Mouse (Mus musculus) embryonic facial prominence, embryonic 12.5 days (tissue): ENCODE data around the gene Josd2. TPM values are rescaled to one million over a fixed set of nuclear protein-coding genes. Genes with fewer than 3 reads are reported as not detected.

Source experiments
- ATAC-seq: fragments of 200-750 bp; cut with Nextera tagmentation; 2 replicates; pipeline ENCODE4 v1.8.0; 2017; ENCODE audit not compliant: insufficient number of reproducible peaks, insufficient read depth, low FRiP score, low TSS enrichment
- H3K27ac ChIP-seq: fragments of 300-500 bp; sonication (generic); 2 replicates; pipeline ENCODE4 v1.5.1; 2016; ENCODE audit warnings: mild to moderate bottlenecking
- H3K27me3 ChIP-seq: fragments of 300-500 bp; sonication (generic); 2 replicates; pipeline ENCODE4 v1.6.1; 2016; ENCODE audit warnings: mild to moderate bottlenecking, moderate library complexity
- H3K36me3 ChIP-seq: fragments of 300-500 bp; sonication (generic); 2 replicates; pipeline ENCODE4 v1.6.1; 2016; ENCODE audit warnings: mild to moderate bottlenecking
- H3K4me1 ChIP-seq: fragments of 300-500 bp; sonication (generic); 2 replicates; pipeline ENCODE4 v1.6.1; 2016
- H3K4me2 ChIP-seq: fragments of 300-500 bp; sonication (generic); replicated peaks from 2 replicates; pipeline ENCODE4 v1.6.1; 2016; ENCODE audit warnings: mild to moderate bottlenecking, moderate library complexity
- H3K4me3 ChIP-seq: fragments of 300-500 bp; sonication (generic); 2 replicates; pipeline ENCODE4 v1.5.1; 2016; ENCODE audit warnings: mild to moderate bottlenecking
- H3K9ac ChIP-seq: fragments of 300-500 bp; sonication (generic); 2 replicates; pipeline ENCODE4 v1.6.1; 2016; ENCODE audit warnings: mild to moderate bottlenecking, moderate library complexity
- H3K9me3 ChIP-seq: fragments of 300-500 bp; sonication (generic); 2 replicates; pipeline ENCODE4 v1.6.1; 2016; ENCODE audit warnings: mild to moderate bottlenecking, moderate library complexity
- WGBS: fragments of 180-500 bp; shearing (Covaris S2); methylation state at CpG from one replicate; pipeline ENCODE4 v1.1.7; 2016; 5-methylcytosine and 5-hydroxymethylcytosine counted together
- polyA plus RNA-seq: library from polyadenylated mRNA; unstranded; fragments of >200 nt; fragmentation: Nextera tagmentation; extraction: Ambion mirVana; gene quantifications from 2 replicates; pipeline ENCODE4 v1.2.1, GENCODE M21; 2016

Josd2 gene
- 80.4 and 85.6 TPM in 2 replicates for polyA plus RNA-seq

GRCm38 (mm10) chr7:44467811-44468411 is at the start of gene Josd2:
Gene Josd2, plus strand, starts transcription at chr7:44467980.
- H3K27ac ChIP-seq: peak within 1 kb of the TSS; percentile 61
- 0 out of 2 replicates have a peak, but pooled peaks cover 7% of the 10 kb centered on the region for H3K36me3 ChIP-seq
- peak; percentile 94 for ATAC-seq
- H3K4me1 ChIP-seq: peaks cover 11% of the 10 kb centered on the region
- H3K4me2 ChIP-seq: peak within 1 kb of the TSS; percentile 71
- peaks cover 16% of the 10 kb centered on the region for H3K27me3 ChIP-seq
- H3K4me3 ChIP-seq: peak within 1 kb of the TSS; percentile 64
- WGBS: under 1% methylated on average over 42 of the region's 42 CpGs
- H3K9me3 ChIP-seq: no peaks in the 10 kb centered on the region
- peak within 1 kb of the TSS; percentile 65 for H3K9ac ChIP-seq

- 5% methylated on average over 8 of the region's 8 CpGs for WGBS
- no peak for ATAC-seq
- Histone ChIP-seq H3K4me3 (peak overlapping the region; percentile 70), H3K36me3 (no peaks in the 10 kb centered on the region), H3K27ac (peak overlapping the region; percentile 46; the same call in 1 of the 2 replicates), H3K4me2 (peak overlapping the region; percentile 84), H3K9ac (peak overlapping the region; percentile 27; the same call in 1 of the 2 replicates), H3K9me3 (no peaks in the 10 kb centered on the region), H3K4me1 (peaks cover 25% of the 10 kb centered on the region), H3K27me3 (peaks cover 65% of the 10 kb centered on the region)
Observed at GRCm38 (mm10) chr7:44427666-44428065, 40.1 kb upstream of the Josd2 start.

- no peaks in the 10 kb centered on the region for H3K9me3 ChIP-seq
- ATAC-seq: no peak
- H3K4me2 ChIP-seq: peak overlapping the region; percentile 84
- H3K27me3 ChIP-seq: peaks cover 69% of the 10 kb centered on the region
- peak overlapping the region; percentile 46; the same call in 1 of the 2 replicates for H3K27ac ChIP-seq
- peak overlapping the region; percentile 75 for H3K9ac ChIP-seq
- H3K4me3 ChIP-seq: peak overlapping the region; percentile 70
- 2% methylated on average over 23 of the region's 38 CpGs for WGBS
- peaks cover 25% of the 10 kb centered on the region for H3K4me1 ChIP-seq
- H3K36me3 ChIP-seq: no peaks in the 10 kb centered on the region
Observed at GRCm38 (mm10) chr7:44428171-44428950, 39.4 kb upstream of the Josd2 start.

GRCm38 (mm10) chr7:44428968-44429521 is 38.7 kb upstream of the Josd2 start, which contains the start of gene Lrrc4b:
Gene Lrrc4b, plus strand, starts transcription at chr7:44429018.
- 1% methylated on average over 37 of the region's 69 CpGs for WGBS
- peaks cover 72% of the 10 kb centered on the region for H3K27me3 ChIP-seq
- H3K9me3 ChIP-seq: no peaks in the 10 kb centered on the region
- no peak for ATAC-seq
- H3K4me1 ChIP-seq: peaks cover 25% of the 10 kb centered on the region
- peak within 1 kb of the TSS; percentile 70 for H3K4me3 ChIP-seq
- H3K9ac ChIP-seq: peak within 1 kb of the TSS; percentile 75
- peak within 1 kb of the TSS; percentile 73; the same call in 1 of the 2 replicates for H3K27ac ChIP-seq
- H3K4me2 ChIP-seq: peak within 1 kb of the TSS; percentile 84
- no peaks in the 10 kb centered on the region for H3K36me3 ChIP-seq

GRCm38 (mm10) chr7:44429534-44430488 is 38.0 kb upstream of the Josd2 start:
- 2% methylated on average over 32 of the region's 32 CpGs for WGBS
- H3K4me3 ChIP-seq: peak overlapping the region; percentile 70
- H3K36me3 ChIP-seq: no peaks in the 10 kb centered on the region
- H3K9me3 ChIP-seq: no peaks in the 10 kb centered on the region
- no peak for ATAC-seq
- H3K4me1 ChIP-seq: peaks cover 25% of the 10 kb centered on the region
- peaks cover 72% of the 10 kb centered on the region for H3K27me3 ChIP-seq
- peak overlapping the region; percentile 84 for H3K4me2 ChIP-seq
- H3K27ac ChIP-seq: peak overlapping the region; percentile 50; the same call in 1 of the 2 replicates
- H3K9ac ChIP-seq: peak overlapping the region; percentile 75

GRCm38 (mm10) chr7:44432550-44432949 is 35.2 kb upstream of the Josd2 start:
- H3K27me3 ChIP-seq: peaks cover 57% of the 10 kb centered on the region
- WGBS: 71% methylated on average over 6 of the region's 6 CpGs

DNA sequence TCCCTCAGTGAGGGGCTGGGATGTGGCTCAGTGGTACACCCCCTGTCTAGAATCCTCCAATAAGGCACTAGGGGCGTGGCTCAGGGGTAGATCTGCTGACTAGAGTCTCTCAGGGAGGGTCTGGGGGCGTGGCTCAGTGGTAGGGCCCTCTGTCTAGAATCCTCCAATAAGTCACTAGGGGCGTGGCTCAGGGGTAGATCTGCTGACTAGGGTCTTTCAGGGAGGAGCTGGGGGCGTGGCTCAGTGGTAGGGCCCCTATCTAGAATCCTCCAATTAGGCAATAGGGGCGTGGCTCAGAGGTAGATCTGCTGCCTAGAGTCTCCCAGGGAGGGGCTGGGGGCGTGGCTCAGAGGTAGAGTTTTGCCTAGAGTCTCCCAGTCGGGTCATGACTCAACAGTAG is 34.4 kb upstream of the Josd2 start:
- Histone ChIP-seq H3K4me3 (no peak overlapping the region), H3K27ac (no peak overlapping the region), H3K27me3 (peaks cover 57% of the 10 kb centered on the region), H3K36me3 (no peaks in the 10 kb centered on the region), H3K4me2 (no peak overlapping the region), H3K9me3 (no peaks in the 10 kb centered on the region), H3K9ac (no peak overlapping the region), H3K4me1 (peaks cover 15% of the 10 kb centered on the region)
- WGBS: 3% methylated on average over 7 of the region's 7 CpGs
- ATAC-seq: no peak

More at GRCm38 (mm10) chr7:44432550-44432949, 35.2 kb upstream of the Josd2 start:
- no peak overlapping the region for H3K9ac ChIP-seq
- no peaks in the 10 kb centered on the region for H3K36me3 ChIP-seq
- no peak overlapping the region for H3K27ac ChIP-seq
- H3K4me2 ChIP-seq: no peak overlapping the region
- H3K4me1 ChIP-seq: peaks cover 21% of the 10 kb centered on the region
- H3K4me3 ChIP-seq: no peak overlapping the region
- no peaks in the 10 kb centered on the region for H3K9me3 ChIP-seq
- no peak for ATAC-seq

GRCm38 (mm10) chr7:44434089-44434488 is 33.7 kb upstream of the Josd2 start:
- H3K9me3 ChIP-seq: no peaks in the 10 kb centered on the region
- no peaks in the 10 kb centered on the region for H3K36me3 ChIP-seq
- no peak overlapping the region for H3K9ac ChIP-seq
- H3K4me3 ChIP-seq: no peak overlapping the region
- H3K4me1 ChIP-seq: peaks cover 15% of the 10 kb centered on the region
- no peak overlapping the region for H3K27ac ChIP-seq
- H3K4me2 ChIP-seq: no peak overlapping the region
- 68% methylated on average over 9 of the region's 9 CpGs for WGBS
- H3K27me3 ChIP-seq: peaks cover 53% of the 10 kb centered on the region
- ATAC-seq: no peak

GRCm38 (mm10) chr7:44435796-44436195 is 32.0 kb upstream of the Josd2 start:
- Histone ChIP-seq H3K4me2 (no peak overlapping the region), H3K9me3 (no peaks in the 10 kb centered on the region), H3K9ac (no peak overlapping the region), H3K4me3 (no peak overlapping the region), H3K4me1 (no peaks in the 10 kb centered on the region), H3K27ac (no peak overlapping the region), H3K36me3 (no peaks in the 10 kb centered on the region), H3K27me3 (peaks cover 53% of the 10 kb centered on the region)
- ATAC-seq: no peak
- WGBS: 75% methylated on average over 5 of the region's 5 CpGs

DNA sequence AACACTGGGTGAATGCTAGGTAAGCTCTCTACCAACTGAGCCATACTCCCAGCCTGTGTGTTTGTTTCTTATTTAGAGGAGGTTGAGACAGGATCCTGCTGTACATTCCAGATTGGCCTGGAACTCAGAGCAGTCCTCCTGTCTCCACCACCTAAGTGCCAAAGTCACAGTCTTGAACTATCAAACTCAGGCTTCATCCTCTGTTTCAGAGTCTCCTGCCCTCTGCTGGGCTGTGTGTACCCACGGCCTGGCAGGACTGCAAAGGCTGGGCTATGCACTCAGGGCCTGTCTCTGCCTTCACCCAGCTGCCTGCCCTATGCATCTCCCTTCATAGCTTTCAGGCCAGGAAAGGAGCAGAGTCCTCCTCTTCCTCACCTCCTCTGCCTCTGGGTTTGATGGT is 31.5 kb upstream of the Josd2 start:
- Histone ChIP-seq H3K4me2 (no peak overlapping the region), H3K36me3 (no peaks in the 10 kb centered on the region), H3K4me3 (no peak overlapping the region), H3K9me3 (no peaks in the 10 kb centered on the region), H3K27me3 (peaks cover 53% of the 10 kb centered on the region), H3K27ac (no peak overlapping the region), H3K9ac (no peak overlapping the region), H3K4me1 (no peaks in the 10 kb centered on the region)
- WGBS: 38% methylated on average over 1 of the region's 1 CpGs
- ATAC-seq: no peak

DNA sequence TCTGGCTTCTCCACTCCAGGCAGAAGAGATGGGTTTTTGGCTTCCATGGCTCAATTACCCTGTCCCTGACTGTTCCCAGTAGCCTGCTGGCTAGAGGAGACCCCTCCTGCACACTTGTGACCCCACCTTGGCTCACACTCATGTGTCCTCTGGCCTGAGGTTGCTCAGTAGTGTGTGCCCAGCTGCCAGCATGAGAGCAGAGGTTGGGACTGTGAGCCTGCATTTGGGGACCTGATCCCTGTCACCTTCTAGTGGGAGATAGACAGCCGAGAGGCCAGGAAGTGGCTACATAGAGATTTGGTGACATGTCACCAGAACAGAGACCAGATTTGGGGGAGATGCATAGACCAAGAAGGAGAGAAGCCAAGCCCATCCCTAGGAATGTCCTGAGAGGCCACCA is 30.6 kb upstream of the Josd2 start:
- Histone ChIP-seq H3K9me3 (no peaks in the 10 kb centered on the region), H3K4me2 (no peak overlapping the region), H3K27ac (no peak overlapping the region), H3K36me3 (no peaks in the 10 kb centered on the region), H3K27me3 (peaks cover 53% of the 10 kb centered on the region), H3K4me1 (0 out of 2 replicates have a peak, but pooled peaks cover under 1% of the 10 kb centered on the region), H3K4me3 (no peak overlapping the region), H3K9ac (no peak overlapping the region)
- WGBS: 75% methylated on average over 1 of the region's 1 CpGs
- ATAC-seq: no peak
